Mouse (Mus musculus): ENCODE measurements around the gene Ccdc171. TPM values are rescaled to one million over a fixed set of nuclear protein-coding genes. Genes with fewer than 3 reads are reported as not detected.
"Not testable (repeated sequence)": the region's sequence is repeated elsewhere in the genome, so short reads cannot be mapped to it uniquely, and the experiment has no call there.

Ccdc171 gene
- total RNA-seq, 2 experiments from 2014 or later, result 1.7 to 2.4 TPM

DNA sequence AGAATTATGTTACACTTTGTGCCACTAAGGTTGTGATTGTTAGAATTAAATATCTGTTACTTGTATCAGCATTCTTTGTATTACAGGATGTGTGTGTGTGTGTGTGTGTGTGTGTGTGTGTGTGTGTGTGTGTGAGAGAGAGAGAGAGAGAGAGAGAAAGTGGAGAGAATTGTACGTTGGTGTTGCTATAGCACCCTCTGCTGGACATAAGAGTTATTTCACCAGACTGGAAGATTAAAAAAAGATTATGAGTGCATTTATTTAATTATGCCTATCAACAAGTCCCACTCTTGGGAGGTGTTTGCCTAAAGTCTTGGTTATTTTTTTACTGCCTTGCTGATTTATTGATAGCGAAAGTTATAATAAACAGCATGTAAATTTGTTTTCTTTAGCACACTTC, 71.1 kb downstream of the Ccdc171 start:
- intact Hi-C loops (cut with DNase I), result no loop called here
- DNase-seq (ENCODE audit: low spot score in 2 of 2), result peak in 1 of 2 experiments; percentile 14

DNA sequence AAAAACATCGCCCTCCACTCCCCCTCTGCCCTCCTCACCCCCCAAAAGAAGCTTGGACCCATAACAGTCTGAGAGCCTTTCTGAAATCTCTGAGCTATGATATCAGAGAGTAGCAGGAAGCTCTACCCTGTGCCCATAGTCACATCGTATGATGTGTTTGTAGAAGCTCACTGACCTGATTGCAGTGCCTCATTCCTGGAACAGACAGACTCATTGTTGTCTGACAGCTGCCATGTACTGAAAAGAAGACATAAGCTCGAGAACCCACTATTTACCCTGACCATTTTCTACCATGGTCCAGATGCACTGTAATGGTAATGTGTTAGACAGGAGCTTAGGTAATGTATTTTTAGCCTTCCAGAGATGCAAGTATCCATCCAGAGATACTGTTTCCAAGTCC, 85.8 kb downstream of the Ccdc171 start:
- intact Hi-C loops (cut with DNase I), result no loop called here
- no peak for DNase-seq (ENCODE audit: low spot score in 2 of 2)

DNA sequence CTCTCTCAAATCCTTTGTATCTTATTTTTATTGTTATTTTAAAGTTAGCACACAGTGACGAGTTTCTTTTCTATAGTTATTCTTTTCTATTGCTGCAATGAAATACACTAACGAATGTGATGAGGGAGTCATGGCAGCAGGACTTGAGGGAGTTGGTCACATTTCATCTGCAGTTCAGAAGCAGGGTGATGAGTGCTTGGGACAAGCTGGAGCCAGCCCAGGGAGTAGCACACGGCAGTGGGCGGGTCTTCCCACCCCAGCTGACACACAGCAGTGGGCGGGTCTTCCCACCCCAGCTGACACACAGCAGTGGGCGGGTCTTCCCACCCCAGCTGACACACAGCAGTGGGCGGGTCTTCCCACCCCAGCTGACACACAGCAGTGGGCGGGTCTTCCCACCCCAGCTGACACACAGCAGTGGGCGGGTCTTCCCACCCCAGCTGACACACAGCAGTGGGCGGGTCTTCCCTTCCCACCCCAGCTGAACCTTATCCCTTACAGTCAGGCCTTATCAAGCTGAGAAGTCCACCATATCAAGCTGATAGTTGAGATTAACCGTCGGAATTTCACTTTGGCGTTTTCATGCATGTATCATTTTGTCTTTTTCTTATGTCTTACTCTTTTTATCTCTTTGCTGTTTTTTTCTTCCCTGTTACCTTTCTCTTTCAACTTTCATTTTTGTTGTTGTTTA, 97.8 kb downstream of the Ccdc171 start:
- DNase-seq (ENCODE audit: low spot score in 2 of 2); intact Hi-C loops (cut with DNase I): not testable (repeated sequence)

DNA sequence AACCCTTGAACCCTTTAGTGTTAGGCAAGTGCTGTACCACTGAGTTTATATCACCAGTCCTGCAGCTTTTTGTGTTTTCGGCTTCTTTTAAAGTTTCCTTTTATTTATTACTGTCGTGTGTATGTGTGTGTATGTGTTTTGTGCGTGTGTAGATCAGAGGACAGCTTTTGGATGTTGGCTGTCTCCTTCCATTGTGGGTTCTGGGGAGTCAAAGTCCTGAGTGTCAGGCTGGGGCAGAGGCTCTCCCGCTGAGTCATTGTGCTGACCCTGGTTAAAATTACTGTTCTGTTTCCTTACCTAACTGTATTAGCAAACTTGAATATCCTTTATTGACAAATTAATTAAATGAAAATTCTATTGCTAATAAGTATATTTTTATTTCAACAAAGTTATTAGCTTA, 98.4 kb downstream of the Ccdc171 start:
- DNase-seq (ENCODE audit: low spot score in 2 of 2), result no peak
- intact Hi-C loops (cut with DNase I), result no loop called here

DNA sequence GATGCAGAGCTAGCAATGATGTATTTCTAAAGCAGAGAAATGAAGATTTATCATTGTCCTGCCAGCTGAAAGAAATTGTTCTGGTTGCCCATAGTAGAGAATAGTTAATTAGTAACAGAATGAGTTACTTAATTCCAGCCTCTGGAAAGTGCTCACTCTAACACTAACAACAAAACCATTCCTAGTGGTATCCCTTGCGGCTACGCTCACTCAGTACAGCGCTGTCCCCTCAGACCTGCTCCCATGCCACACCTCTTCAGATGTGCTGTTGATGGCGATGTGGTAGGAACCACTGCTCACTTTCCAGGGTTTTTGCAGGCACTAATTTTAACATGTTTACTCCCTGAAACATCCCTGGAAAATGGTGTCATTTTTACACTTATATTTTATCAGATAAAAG, 126.1 kb downstream of the Ccdc171 start:
- intact Hi-C loops (cut with DNase I), result no loop called here
- DNase-seq (ENCODE audit: low spot score in 2 of 2), result no peak

DNA sequence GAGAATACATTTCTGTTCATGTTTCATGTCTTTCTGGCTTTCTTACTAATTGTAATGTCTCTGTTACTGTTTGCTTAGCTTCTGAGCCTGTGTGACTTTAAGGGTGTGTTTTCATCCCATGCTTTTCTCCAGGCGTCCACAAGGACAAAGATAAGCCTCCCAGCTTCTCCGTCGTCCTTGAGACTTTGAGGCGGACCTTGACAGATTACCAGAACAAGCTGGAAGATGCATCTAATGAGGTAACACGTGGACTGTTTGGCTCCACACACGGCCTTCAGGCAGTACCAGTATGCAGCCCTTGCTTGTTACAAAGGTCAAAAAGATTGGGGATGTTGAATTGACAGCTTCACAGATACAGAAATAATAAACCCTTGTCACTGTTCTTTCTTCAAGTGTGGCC, 130.1 kb downstream of the Ccdc171 start:
- DNase-seq (ENCODE audit: low spot score in 2 of 2), result no peak
- intact Hi-C loops (cut with DNase I), result no loop called here

DNA sequence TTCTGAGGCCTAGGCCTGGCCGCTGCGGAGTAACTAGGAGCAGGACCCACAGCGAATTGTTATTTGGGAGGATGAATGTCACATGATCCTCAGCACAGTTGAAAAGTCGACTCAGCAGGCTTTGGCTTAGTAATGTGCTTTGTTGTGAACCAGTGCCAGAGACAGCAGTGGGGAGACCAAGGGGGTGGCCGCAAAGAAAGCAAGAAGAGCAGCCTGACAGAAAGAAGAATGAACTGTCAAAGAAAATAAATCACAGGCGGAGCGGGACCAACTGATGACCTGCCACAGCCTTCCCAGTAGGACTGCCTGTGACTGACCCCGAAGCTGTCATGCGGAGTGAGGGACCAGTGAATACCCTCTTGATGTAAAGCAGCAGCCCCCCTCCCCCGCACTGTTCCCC, 131.2 kb downstream of the Ccdc171 start:
- intact Hi-C loops (cut with DNase I), result no loop called here
- peak in 1 of 2 experiments; percentile 7 for DNase-seq (ENCODE audit: low spot score in 2 of 2)

DNA sequence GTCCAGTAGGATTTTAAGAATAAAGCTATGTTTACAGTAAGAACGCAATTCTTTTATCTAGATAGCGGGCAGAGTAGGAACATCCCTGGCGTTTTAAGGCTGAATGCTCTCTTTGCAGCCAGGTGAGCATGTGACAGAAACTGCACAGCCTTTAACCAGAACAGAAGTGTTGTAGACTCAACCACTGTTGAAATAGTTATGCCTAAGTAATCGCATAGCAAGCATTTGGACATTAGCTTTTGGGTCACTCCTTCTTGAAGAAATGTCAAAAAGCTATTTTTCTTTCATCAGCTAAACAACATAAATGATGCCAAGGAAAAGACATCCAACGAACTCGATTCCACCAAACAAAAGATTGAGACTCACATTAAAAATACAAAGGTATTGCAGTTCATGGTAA, 131.7 kb downstream of the Ccdc171 start:
- intact Hi-C loops (cut with DNase I), result no loop called here
- DNase-seq (ENCODE audit: low spot score in 2 of 2), result no peak

DNA sequence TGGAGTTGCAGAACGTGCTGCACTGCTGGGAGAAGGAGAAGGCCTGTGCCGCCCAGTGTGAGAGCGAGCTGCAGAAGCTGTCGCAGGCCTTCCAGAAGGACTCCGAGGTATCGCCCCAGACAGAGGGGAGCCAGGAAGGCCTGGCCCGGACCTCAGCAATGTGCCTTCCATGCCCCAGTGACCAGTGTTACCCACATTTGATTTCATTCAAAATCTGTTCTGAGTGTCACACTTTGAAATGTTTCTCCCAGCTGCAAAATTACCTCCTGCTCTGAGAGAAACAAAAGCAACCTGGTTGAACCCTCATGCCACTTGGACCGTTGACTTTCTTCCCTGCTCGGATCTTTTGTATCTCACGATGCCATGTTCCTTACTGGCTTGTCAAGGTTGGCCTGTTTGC, 133.1 kb downstream of the Ccdc171 start:
- intact Hi-C loops (cut with DNase I), result no loop called here
- no peak for DNase-seq (ENCODE audit: low spot score in 2 of 2)

DNA sequence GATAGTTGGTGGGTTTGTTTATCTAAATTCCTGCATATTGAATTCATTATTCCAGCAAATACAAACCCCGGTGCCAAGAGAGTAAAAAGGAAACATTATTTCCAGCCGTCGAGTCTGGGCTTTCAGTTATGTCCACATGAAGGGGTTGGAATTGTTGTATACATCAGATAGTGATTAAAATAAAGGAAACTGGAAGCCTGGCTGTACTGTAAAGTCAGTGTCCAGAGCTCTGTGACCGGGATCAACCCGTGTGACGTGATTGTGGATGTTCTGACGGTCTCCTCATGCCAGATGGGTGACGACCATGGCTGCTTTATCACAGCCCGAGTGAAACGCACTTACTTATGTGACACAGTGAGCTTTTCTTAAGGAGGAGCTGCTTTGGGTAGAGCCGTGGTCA, 134.1 kb downstream of the Ccdc171 start:
- intact Hi-C loops (cut with DNase I), result no loop called here
- DNase-seq (ENCODE audit: low spot score in 2 of 2), result no peak

DNA sequence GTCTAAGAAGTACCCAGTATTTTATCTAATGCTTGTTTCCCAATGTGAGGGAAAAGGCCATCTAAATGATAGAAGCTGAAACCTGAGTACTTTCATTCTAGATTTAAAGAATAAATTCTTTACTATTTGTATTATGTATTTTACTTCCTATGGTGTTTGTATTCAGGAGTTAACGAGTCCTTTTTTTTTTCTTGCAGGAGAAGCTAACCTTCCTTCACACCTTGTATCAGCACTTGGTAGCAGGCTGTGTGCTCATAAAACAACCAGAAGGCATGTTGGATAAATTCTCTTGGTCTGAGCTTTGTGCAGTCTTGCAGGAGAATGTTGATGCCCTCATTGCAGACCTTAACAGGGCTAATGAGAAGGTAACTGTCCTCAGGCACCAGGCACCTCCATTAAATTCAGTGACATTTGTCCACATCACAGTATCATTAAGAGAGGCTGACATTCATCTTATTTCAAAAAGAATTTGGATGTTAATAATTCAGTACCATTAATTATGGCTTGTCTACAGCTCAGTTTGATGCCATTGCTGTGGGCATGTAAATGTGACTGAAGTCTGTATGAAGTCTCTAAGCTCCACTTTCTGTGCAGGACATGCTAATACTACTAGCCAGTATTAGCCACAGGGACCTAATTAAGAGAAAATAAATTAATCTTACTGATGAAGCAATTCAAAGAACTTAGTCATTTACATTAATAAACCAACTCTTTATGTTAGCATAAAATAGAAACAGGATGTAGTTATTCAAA, 136.3 kb downstream of the Ccdc171 start:
- DNase-seq (ENCODE audit: low spot score in 2 of 2), result no peak
- intact Hi-C loops (cut with DNase I), result no loop called here

DNA sequence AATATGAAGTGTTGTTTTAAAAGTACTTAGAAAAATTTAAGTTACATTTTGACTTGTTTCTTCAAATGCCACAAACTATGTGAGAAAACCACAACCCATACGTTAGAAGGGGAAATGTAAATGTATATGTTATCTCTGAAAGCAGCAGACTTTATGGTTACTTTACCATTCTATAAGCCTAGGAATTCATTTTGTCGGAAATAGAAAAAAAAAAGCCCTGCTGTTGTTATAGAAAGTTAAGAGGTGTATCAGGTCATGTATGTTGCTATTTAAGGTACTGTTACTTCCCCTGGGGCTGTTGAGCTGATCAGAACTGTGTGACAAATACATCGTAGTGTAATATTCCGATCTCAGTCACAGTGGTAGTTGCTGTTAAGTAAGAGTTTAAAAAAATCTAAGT, 137.0 kb downstream of the Ccdc171 start:
- intact Hi-C loops (cut with DNase I), result no loop called here
- DNase-seq (ENCODE audit: low spot score in 2 of 2), result no peak

DNA sequence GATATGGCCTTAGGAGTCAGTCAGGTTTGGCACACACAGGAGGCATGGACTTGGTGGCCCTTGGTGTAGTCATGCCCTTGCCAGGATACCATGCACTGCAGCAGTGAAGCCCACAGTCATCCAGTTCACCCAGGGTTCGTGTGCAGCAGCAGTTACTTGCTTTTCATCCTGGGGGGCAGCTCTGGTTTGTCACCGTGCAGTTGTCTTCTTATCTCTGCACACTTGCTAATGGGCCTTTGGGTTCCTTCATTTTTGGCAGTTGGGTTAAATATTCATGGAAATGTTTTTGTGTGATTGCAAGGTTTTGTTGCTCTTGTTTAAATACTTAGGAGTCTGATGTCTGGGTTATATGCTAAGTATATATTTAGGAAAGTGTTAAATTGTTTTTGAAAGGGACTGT, 144.2 kb downstream of the Ccdc171 start:
- intact Hi-C loops (cut with DNase I), result no loop called here
- DNase-seq (ENCODE audit: low spot score in 2 of 2), result no peak

DNA sequence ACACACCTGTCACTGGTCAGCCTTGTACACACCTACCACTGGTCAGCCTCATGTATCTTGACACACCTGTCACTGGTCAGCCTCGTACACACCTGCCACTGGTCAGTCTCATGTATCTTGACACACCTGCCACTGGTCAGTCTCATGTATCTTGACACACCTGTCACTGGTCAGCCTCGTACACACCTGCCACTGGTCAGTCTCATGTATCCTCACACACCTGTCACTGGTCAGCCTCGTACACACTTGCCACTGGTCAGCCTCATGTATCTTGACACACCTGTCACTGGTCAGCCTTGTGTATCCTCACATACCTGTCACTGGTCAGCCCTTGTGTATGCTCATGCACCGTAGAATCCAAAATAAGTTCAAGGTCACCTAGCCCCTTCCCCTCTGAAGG, 150.0 kb downstream of the Ccdc171 start:
- DNase-seq (ENCODE audit: low spot score in 2 of 2); intact Hi-C loops (cut with DNase I): not testable (repeated sequence)

DNA sequence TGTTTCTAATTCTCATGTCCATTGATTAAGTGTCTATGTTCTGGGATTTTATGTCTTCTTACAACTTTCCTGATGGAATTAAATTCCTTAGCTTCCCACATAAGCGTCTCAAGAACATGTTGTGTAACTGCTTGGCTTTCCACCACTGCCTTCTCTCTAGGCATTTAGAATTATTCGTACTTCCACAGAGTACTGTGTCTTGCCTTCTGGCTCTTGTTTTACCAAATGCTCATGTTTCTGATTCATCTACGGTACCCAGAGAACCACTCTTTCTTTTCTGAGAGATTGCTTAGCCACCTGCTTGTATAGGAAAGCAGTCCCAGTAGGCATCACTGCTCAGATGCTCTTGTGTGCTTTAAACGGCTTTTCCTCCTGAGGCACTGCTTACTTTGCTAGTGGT, 151.1 kb downstream of the Ccdc171 start:
- DNase-seq (ENCODE audit: low spot score in 2 of 2), result peak in 1 of 2 experiments; percentile 35

DNA sequence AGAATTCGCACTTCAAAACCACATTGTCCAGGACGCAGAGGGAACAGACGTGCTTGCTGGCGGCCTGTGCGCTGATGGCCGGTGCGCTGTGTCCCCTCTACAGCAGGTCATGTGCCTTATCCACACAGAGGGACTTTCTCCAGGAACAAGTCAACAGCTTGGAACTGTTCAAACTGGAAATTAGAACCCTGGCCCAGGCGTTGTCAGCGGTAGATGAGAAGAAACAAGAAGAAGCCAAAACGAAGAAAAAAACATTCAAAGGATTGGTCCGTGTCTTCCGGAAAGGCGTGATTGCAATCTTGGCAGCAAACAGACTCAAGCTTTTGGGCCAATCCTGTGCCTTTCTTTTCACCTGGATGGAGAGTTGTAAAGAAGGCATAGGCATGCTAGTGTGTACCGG, 155.7 kb downstream of the Ccdc171 start:
- DNase-seq (ENCODE audit: low spot score in 2 of 2), result no peak
- intact Hi-C loops (cut with DNase I), result no loop called here

More for the DNA sequence above, 151.1 kb downstream of the Ccdc171 start:
- intact Hi-C loops (cut with DNase I), result no loop called here

DNA sequence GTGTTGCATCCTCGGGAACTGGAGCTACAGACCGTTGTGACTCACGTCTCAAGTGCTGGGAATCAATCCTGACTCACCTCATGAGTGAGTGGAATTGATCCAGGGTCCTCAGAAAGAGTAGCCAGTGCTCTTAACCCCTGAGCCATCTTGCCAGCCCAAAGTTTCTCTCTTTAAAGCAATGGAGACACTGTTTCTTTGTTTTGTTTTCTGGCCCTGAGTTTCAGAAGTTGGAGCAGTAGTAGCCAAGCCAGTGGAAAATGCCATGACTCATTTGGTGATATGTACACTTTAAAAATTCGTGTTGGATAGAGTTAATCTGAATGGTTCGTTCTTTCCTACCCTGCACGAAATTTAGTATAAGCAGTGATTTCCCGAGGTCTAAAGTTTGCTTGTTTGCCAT, 157.5 kb downstream of the Ccdc171 start:
- intact Hi-C loops (cut with DNase I), result no loop called here
- no peak for DNase-seq (ENCODE audit: low spot score in 2 of 2)

DNA sequence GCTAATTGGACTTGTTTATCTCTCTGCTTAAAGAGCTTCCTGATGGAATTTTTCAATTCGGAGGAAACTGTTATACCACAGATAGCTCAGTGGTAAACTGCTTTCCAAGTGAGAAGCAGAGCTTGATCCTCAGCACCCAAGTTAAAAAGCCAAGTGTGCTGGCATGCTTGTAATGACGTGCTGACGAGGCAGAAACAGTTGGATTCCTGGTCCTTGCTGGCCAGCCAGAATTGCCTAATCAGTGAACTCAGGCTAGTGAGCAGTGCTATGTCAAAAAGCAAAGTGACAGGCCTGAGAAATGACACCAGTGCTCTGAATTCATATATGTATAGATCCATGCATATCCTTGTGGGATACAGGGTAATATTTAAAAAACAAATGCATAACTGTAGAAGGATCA, 174.8 kb downstream of the Ccdc171 start:
- no peak for DNase-seq (ENCODE audit: low spot score in 2 of 2)
- intact Hi-C loops (cut with DNase I), result no loop called here

DNA sequence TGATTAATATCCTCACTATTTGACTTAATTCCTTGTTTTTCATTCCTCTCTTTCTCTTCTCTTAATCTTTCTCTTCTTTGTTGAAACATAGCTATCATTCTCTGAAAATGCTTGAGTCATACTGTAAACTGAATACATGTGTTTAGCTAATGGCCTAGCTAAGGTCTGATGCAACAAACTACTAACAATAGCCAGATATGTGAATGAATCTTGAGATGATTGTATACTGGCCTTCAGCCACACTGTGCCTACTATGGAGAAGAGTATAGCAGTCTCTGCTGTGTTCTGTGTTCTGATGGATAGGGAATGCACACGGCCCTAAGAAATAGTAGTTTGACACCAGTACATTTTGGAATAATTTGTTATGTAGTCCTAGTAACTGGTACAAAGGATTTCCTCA, 191.7 kb downstream of the Ccdc171 start:
- DNase-seq (ENCODE audit: low spot score in 2 of 2), result no peak
- intact Hi-C loops (cut with DNase I), result no loop called here

DNA sequence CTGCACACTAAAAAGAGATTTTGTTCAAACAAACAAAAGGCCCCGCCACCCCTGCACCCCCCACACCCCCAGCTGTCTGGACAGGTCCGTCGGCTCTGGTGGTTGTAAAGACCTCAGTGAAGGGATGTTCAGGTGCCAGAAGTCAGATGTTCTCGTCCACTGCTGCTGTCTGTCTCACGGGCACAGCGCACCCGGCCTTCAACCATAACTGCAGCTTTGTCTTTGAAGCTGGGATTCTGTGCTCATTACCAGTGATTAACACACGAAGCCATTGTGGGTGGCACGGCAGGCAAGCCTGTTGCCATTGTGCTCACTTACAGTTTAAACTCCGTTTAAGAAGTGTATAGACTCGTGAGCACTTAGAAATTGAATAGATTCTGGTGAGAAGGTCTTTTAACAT, 194.5 kb downstream of the Ccdc171 start:
- no peak for DNase-seq (ENCODE audit: low spot score in 2 of 2)
- intact Hi-C loops (cut with DNase I), result no loop called here

DNA sequence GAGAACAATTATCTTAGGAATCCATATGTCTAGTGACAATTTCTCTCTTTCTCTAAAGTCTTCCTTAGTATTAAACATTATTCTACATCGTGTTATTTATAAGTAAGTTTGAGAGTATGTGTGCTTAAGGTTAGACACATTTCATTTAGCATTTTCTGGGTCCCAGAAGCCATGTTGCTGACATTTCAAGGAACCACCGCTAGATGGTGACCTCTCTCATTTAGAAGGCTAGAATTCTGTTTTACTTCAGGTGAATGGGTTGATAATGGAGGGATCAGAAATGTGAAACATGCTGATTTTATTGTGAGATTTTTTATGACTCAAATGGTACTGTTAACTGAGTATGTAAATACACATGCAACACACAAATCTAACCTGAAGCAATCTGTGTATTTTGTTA, 199.8 kb downstream of the Ccdc171 start:
- intact Hi-C loops (cut with DNase I), result no loop called here
- peak; percentile 6 to 26 for DNase-seq (ENCODE audit: low spot score in 2 of 2)
